Mouse (Mus musculus) testis, adult 2 months (tissue): ENCODE results near the gene Atrx.

ENCODE experiments used
- CTCF ChIP-seq: fragments of 200-500 bp; IDR thresholded peaks from 2 replicates; pipeline ENCODE4 v1.5.1; 2012; ENCODE audit warnings: low read depth, mild to moderate bottlenecking, inconsistent platforms, low read length, moderate library complexity; ENCODE audit not compliant: control insufficient read depth, insufficient read depth, insufficient replicate concordance
- POLR2A ChIP-seq: fragments of 200-500 bp; IDR thresholded peaks from 2 replicates; pipeline ENCODE4 v1.6.1; 2012; ENCODE audit warnings: low read depth, mild to moderate bottlenecking, inconsistent platforms, low read length, moderate library complexity; ENCODE audit not compliant: control insufficient read depth

DNA sequence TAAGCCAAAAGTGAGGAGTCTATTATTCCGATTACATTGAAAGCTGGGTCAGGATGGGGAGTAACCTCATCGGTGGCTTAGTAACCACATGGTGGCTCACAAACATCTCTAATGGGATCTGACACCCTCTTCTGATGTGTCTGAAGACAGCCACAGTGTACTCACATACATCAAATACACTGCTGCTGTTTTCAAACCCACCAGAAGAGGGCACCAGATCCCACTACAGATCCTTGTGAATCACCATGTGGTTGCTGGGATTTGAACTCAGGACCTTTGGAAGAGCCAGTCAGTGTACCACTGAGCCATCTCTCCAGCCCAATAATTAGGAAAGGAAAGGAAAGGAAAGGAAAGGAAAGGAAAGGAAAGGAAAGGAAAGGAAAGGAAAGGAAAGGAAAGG lies 7.8 kb downstream of the Atrx start:
- TF ChIP-seq CTCF (no peak), POLR2A (no peak)
